8 mouse cellular contexts compared by ENCODE assay signal in the genomic region with DNA sequence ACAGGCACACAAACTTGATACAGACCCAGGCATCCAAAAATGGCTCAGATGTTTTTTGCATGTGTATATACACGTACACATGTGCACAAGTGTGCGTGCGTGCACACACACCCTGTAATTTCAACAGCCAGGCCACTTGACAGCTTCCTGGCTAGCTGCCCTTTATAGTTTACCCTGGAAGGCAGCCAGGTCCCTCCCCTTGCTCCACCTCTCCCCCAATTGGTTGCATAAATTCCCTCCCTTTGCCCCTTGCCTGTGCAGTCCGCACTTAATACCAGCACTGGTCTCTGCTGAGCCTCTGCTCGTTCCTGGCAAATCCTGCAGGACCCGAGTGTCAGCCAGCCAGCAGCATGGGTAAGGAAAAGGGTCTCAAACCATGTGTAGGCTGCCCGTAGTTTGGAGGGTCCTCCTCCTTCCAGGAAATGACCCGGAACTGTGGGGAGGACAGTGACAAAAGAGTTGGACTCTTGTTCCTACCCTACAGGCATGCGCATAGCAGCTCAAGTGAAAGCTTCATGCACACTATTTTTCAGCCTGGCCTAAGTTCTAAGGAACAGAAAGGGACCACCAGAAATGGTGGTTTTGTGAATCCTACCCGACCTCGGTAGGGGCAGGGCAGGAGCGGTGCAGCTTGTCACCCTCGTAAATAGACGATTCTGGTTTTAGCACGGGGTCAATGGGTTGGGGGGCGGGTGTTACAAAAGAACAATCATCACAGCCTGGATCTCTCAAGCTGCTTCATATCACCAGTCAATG. TPM values are rescaled to one million over a fixed set of nuclear protein-coding genes. Genes with fewer than 3 reads are reported as not detected.
A peak's percentile ranks its signal among the peaks of the same experiment; 100 is the strongest.
DNase-seq lines count a peak whose midpoint lies in the region; ATAC-seq and TF ChIP-seq lines count a peak whose summit lies in the region.

Gene Selenbp1 (plus strand): TSS at position 248 of the 756 bp plus-strand sequence.

- WGBS in forebrain, embryonic 11.5 days, result 43% methylated on average over 16 of the region's 16 CpGs
- WGBS in heart, embryonic 13.5 days, result 8% methylated on average over 16 of the region's 16 CpGs
- under 1% methylated on average over 16 of the region's 16 CpGs for WGBS in liver, adult 2 months
- 32% methylated on average over 16 of the region's 16 CpGs for WGBS in midbrain, postnatal 0 days

- H3K4me2 ChIP-seq in forebrain, embryonic 11.5 days (ENCODE audit: low read depth, low read length, severe bottlenecking), result 0 out of 2 replicates have a peak within 1 kb of the TSS, but pooled peaks have one; percentile 21
- H3K4me2 ChIP-seq in heart, embryonic 13.5 days, result peak within 1 kb of the TSS; percentile 76
- peak within 1 kb of the TSS; percentile 22; the same call in 1 of the 2 replicates for H3K4me2 ChIP-seq in midbrain, postnatal 0 days (ENCODE audit: low read depth, low read length, poor library complexity, severe bottlenecking)

- peak within 1 kb of the TSS; percentile 35; the same call in 1 of the 2 replicates for H3K9ac ChIP-seq in forebrain, embryonic 11.5 days (ENCODE audit: low read length)
- H3K9ac ChIP-seq in heart, embryonic 13.5 days, result peak within 1 kb of the TSS; percentile 79
- peak within 1 kb of the TSS; percentile 80 for H3K9ac ChIP-seq in liver, adult 2 months (ENCODE audit: low read depth, low read length)
- H3K9ac ChIP-seq in midbrain, postnatal 0 days (replicated peaks; ENCODE audit: low read length, poor library complexity, severe bottlenecking), result 0 out of 2 replicates have a peak within 1 kb of the TSS, but pooled peaks have one; percentile 19

- H3K79me2 ChIP-seq in liver, adult 2 months (ENCODE audit: control insufficient read depth, insufficient read depth, low read length), result no peaks in the 10 kb centered on the region; the same call in 1 of the 2 replicates

- DNase-seq in 416B (ENCODE audit: low read depth), result peak; percentile 94
- peak; percentile 89 for DNase-seq in brain, embryonic 14.5 days (ENCODE audit: low read depth)
- DNase-seq in forebrain, embryonic 11.5 days (ENCODE audit: low spot score), result peak; percentile 65
- peak; percentile 93 for DNase-seq in kidney, postnatal 10 days
- DNase-seq in liver, adult 2 months (ENCODE audit: extremely low read depth, low read depth, low spot score), result peak; percentile 91
- peak; percentile 76 for DNase-seq in midbrain, postnatal 0 days (ENCODE audit: low spot score)
- peak; percentile 74 to 76 for DNase-seq in spleen, postnatal 14 days (ENCODE audit: low spot score in 2 of 2)

- H3K36me3 ChIP-seq in forebrain, embryonic 11.5 days (ENCODE audit: control insufficient read depth, insufficient read depth, low read length), result no peaks in the 10 kb centered on the region
- no peaks in the 10 kb centered on the region for H3K36me3 ChIP-seq in heart, embryonic 13.5 days
- peaks cover 2% of the 10 kb centered on the region; the same call in 1 of the 2 replicates for H3K36me3 ChIP-seq in liver, adult 2 months (ENCODE audit: control insufficient read depth, insufficient read depth, low read length)
- H3K36me3 ChIP-seq in midbrain, postnatal 0 days (ENCODE audit: insufficient read depth, low read length), result no peaks in the 10 kb centered on the region

- no peaks in the 10 kb centered on the region for H3K9me3 ChIP-seq in forebrain, embryonic 11.5 days (ENCODE audit: control insufficient read depth, low read length)
- H3K9me3 ChIP-seq in heart, embryonic 13.5 days, result no peaks in the 10 kb centered on the region
- no peaks in the 10 kb centered on the region for H3K9me3 ChIP-seq in midbrain, postnatal 0 days (ENCODE audit: low read length)

- no peaks in the 10 kb centered on the region for H3K27me3 ChIP-seq in forebrain, embryonic 11.5 days (ENCODE audit: control insufficient read depth, insufficient read depth, low read length)
- H3K27me3 ChIP-seq in heart, embryonic 13.5 days (replicated peaks), result no peaks in the 10 kb centered on the region
- no peaks in the 10 kb centered on the region for H3K27me3 ChIP-seq in liver, adult 2 months (ENCODE audit: control insufficient read depth, insufficient read depth, low read length)
- no peaks in the 10 kb centered on the region for H3K27me3 ChIP-seq in midbrain, postnatal 0 days (ENCODE audit: insufficient read depth, low read length)

- no peak within 1 kb of the TSS for H3K4me3 ChIP-seq in forebrain, embryonic 11.5 days (ENCODE audit: low read depth, low read length)
- peak within 1 kb of the TSS; percentile 56 for H3K4me3 ChIP-seq in heart, embryonic 13.5 days
- H3K4me3 ChIP-seq in liver, adult 2 months (ENCODE audit: insufficient read depth, low read depth, low read length), result peak within 1 kb of the TSS; percentile 70
- peak within 1 kb of the TSS; percentile 21; the same call in 1 of the 2 replicates for H3K4me3 ChIP-seq in midbrain, postnatal 0 days (ENCODE audit: low read depth, low read length)

- 0 out of 2 replicates have a peak, but pooled peaks have one; percentile 51 for ATAC-seq in forebrain, embryonic 11.5 days (replicated peaks; ENCODE audit: low FRiP score)
- peak; percentile 69 for ATAC-seq in heart, embryonic 13.5 days (ENCODE audit: extremely low read depth, insufficient number of reproducible peaks, low FRiP score, low TSS enrichment)
- peak; percentile 50 for ATAC-seq in midbrain, postnatal 0 days (ENCODE audit: low FRiP score)

- no peak within 1 kb of the TSS for H3K27ac ChIP-seq in forebrain, embryonic 11.5 days (ENCODE audit: low read depth, low read length)
- H3K27ac ChIP-seq in heart, embryonic 13.5 days (replicated peaks), result peak within 1 kb of the TSS; percentile 94
- peak within 1 kb of the TSS; percentile 92 for H3K27ac ChIP-seq in liver, adult 2 months (replicated peaks; ENCODE audit: insufficient read depth, low read depth, low read length)
- peak within 1 kb of the TSS; percentile 12; the same call in 1 of the 2 replicates for H3K27ac ChIP-seq in midbrain, postnatal 0 days (ENCODE audit: low read depth, low read length)

- 0 out of 2 replicates have a peak, but pooled peaks cover 2% of the 10 kb centered on the region for H3K4me1 ChIP-seq in forebrain, embryonic 11.5 days (replicated peaks; ENCODE audit: control insufficient read depth, insufficient read depth, low read length)
- peaks cover 30% of the 10 kb centered on the region for H3K4me1 ChIP-seq in heart, embryonic 13.5 days
- H3K4me1 ChIP-seq in liver, adult 2 months (ENCODE audit: control insufficient read depth, insufficient read depth, low read length), result peaks cover 15% of the 10 kb centered on the region
- H3K4me1 ChIP-seq in midbrain, postnatal 0 days (ENCODE audit: insufficient read depth, low read length), result no peaks in the 10 kb centered on the region

- TF ChIP-seq CTCF in brain, embryonic 14.5 days (IDR thresholded peaks at IDR 0.05; ENCODE audit: borderline replicate concordance, extremely low read depth, insufficient read depth, insufficient read length), result no peak
- TF ChIP-seq CTCF in liver, adult 2 months (IDR thresholded peaks at IDR 0.05; ENCODE audit: low read depth, low read length), result no peak
- TF ChIP-seq CTCF in midbrain, postnatal 0 days (IDR thresholded peaks at IDR 0.05), result no peak

- no peak for TF ChIP-seq POLR2A in brain, embryonic 14.5 days (IDR thresholded peaks at IDR 0.05; ENCODE audit: borderline replicate concordance, extremely low read depth, insufficient read depth, insufficient read length, poor library complexity, severe bottlenecking)
- TF ChIP-seq POLR2A in liver, adult 2 months (IDR thresholded peaks at IDR 0.05; ENCODE audit: extremely low read depth, insufficient read depth, low read length), result peak; percentile 94

RNA-seq across cellular contexts. Expression of gene Selenbp1, which starts in this region (rescaled TPM):
- 9.7 and 10.6 TPM in 2 replicates for polyA plus RNA-seq in brain, embryonic 14.5 days (2012; rRNA removed)
- polyA plus RNA-seq in forebrain, embryonic 11.5 days (2014; fragmentation: Nextera tagmentation; extraction: Ambion mirVana), result 5.1 and 5.8 TPM in 2 replicates
- polyA plus RNA-seq in heart, embryonic 13.5 days (2015; fragmentation: Nextera tagmentation; extraction: Ambion mirVana), result 50.9 and 63.2 TPM in 2 replicates
- 631 and 642 TPM in 2 replicates for total RNA-seq in liver, adult 2 months (2014; rRNA removed)
- 641 and 744 TPM in 2 replicates for polyA plus RNA-seq in liver, adult 2 months (2012; rRNA removed)
- total RNA-seq in midbrain, postnatal 0 days (2014; rRNA removed), result 17.7 and 19.8 TPM in 2 replicates
- 11.7 and 13.7 TPM in 2 replicates for polyA plus RNA-seq in midbrain, postnatal 0 days (2015; fragmentation: Nextera tagmentation; extraction: Ambion mirVana)

Comparison
In these comparisons a context has a peak if more than half of its experiments do, and no peak if none do; other contexts are left out.
1. RNA of gene Selenbp1 (total RNA-seq): 631 to 642 TPM in liver, adult 2 months; 17.7 to 19.8 TPM in midbrain, postnatal 0 days; every median in the first group is over 10 times any median in the second.
2. RNA of gene Selenbp1 (polyA plus RNA-seq): 641 to 744 TPM in liver, adult 2 months; 50.9 to 63.2 TPM in heart, embryonic 13.5 days, 11.7 to 13.7 TPM in midbrain, postnatal 0 days, 9.7 to 10.6 TPM in brain, embryonic 14.5 days and 5.1 to 5.8 TPM in forebrain, embryonic 11.5 days; every median in the first group is over 10 times any median in the second.
3. H3K4me2 ChIP-seq: peak in every context shown above with its lines; median percentile 76 in heart, embryonic 13.5 days; 22 in midbrain, postnatal 0 days; 21 in forebrain, embryonic 11.5 days.
4. H3K9ac ChIP-seq: peak in every context shown above with its lines; median percentile 80 in liver, adult 2 months; 79 in heart, embryonic 13.5 days; 35 in forebrain, embryonic 11.5 days; 19 in midbrain, postnatal 0 days.
5. Peak in every context shown above with its lines, with median percentiles within 50 percentile points of each other: DNase-seq and ATAC-seq.